Mouse (Mus musculus) spleen, embryonic (tissue): ENCODE data around the gene Zfp384.
"Not testable (repeated sequence)": the region's sequence is repeated elsewhere in the genome, so short reads cannot be mapped to it uniquely, and the experiment has no call there.

Experiments used
- CTCF ChIA-PET: fragments of 350-600 bp; sonication (Branson Sonifier 250); formaldehyde crosslinking; loops from one replicate; lab custom pipeline; 2022; lab: Charles Lee

The Zfp384 gene

GRCm38 (mm10) chr6:125009181-125010073 is 482 bp downstream of the Zfp384 start:
- CTCF ChIA-PET: interaction anchor here (0.5 to 0.7 kb wide), 6 partner anchors 13 to 266 kb away, joined by 3 to 5 read pairs (median 3); partner anchors contain the start of gene Pianp

- CTCF ChIA-PET: no interaction called here
Observed at GRCm38 (mm10) chr6:125017682-125018081, 8.7 kb downstream of the Zfp384 start.

- CTCF ChIA-PET: not testable (repeated sequence)
Observed at GRCm38 (mm10) chr6:125030532-125030931, 21.6 kb downstream of the Zfp384 start.

GRCm38 (mm10) chr6:125031604-125032003 is 22.7 kb downstream of the Zfp384 start:
- CTCF ChIA-PET: no interaction called here

- CTCF ChIA-PET: interaction anchor here (1.0 kb wide), 1 partner anchor 42 kb away, joined by 3 read pairs; the partner anchor contains the start of gene Pianp
Observed at GRCm38 (mm10) chr6:125038666-125039065, 29.7 kb downstream of the Zfp384 start.

- CTCF ChIA-PET: interaction anchor here (1.0 kb wide), 1 partner anchor 43 kb away, joined by 3 read pairs; the partner anchor contains the start of gene Pianp
Observed at GRCm38 (mm10) chr6:125039131-125039530, 30.2 kb downstream of the Zfp384 start.

GRCm38 (mm10) chr6:125039533-125040153 is 30.7 kb downstream of the Zfp384 start, which contains the start of gene Ing4:
Gene Ing4 (plus strand): TSS chr6:125039760.
- CTCF ChIA-PET: no interaction called here

- CTCF ChIA-PET: no interaction called here
Observed at GRCm38 (mm10) chr6:125040221-125040620, 31.3 kb downstream of the Zfp384 start.

GRCm38 (mm10) chr6:125041047-125041446 is 32.1 kb downstream of the Zfp384 start:
- CTCF ChIA-PET: no interaction called here

DNA sequence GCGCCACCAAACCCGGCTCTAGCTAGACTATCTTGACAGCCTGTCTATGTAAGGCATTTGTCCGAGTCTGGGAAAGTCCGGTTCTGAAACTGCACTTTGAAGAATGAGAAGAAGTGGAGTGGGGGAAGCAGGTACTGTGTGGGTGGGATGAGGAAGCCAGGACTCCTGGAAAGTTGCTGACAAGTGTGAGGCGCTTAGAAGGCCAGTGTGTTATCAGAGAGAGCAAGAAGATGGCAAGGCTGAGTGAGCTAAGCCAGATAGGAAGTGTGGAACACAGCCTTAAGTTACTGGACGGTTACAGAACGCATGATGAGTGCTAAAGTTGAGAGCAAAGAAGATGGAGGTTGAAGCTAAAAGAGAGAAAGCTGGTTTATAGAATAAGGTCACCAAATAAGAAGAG is 33.1 kb downstream of the Zfp384 start:
- CTCF ChIA-PET: no interaction called here

DNA sequence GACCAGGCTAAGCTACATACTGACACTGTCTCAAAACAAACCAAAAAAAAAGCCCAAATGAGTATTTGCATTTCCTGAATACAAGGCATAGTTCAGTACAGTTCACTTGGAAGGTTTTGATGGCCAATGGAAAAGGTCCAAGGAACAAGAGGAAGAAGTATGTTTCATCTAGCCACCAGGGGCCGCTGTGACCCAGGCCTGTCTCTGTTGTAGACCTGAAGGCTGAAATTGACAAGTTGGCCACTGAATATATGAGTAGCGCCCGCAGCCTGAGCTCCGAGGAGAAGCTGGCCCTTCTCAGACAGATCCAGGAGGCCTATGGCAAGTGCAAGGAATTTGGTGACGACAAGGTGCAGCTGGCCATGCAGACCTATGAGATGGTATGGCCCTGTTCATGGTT is 37.7 kb downstream of the Zfp384 start:
- CTCF ChIA-PET: interaction anchor here (0.5 to 1.8 kb wide), 4 partner anchors 37 to 199 kb away, joined by 3 to 5 read pairs (median 4); no protein-coding TSS in a partner anchor

DNA sequence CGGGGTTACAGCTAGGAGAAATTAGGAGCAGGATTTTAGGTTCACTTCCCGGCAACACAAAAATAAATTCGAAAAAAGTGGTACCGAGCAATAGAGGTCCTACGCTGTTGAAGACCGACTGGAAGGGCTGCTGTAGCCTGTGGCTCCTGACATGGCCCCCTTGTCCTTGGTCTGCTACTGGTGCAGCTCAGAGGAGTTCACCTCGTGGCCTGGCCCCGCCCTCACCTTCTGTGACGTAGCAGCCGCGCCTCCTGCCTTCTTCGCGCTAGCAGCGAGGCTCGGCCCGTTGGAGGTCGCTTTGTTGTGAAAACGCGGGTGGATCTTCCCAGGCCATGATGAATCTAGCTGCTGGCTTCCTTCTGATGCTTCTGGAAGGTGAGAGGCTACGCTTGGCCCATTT is 40.7 kb downstream of the Zfp384 start, which contains the start of gene Acrbp:
Acrbp (plus strand) TSS at position 12 of the 400 bp plus-strand sequence.
- CTCF ChIA-PET: interaction anchor here (1.2 kb wide), 1 partner anchor 35 kb away, joined by 8 read pairs; no protein-coding TSS in a partner anchor

- CTCF ChIA-PET: interaction anchor here (0.6 to 0.7 kb wide), 2 partner anchors 126 to 139 kb away, joined by 3 to 11 read pairs; no protein-coding TSS in a partner anchor
Observed at GRCm38 (mm10) chr6:125051237-125051636, 42.3 kb downstream of the Zfp384 start.

- CTCF ChIA-PET: no interaction called here
Observed at GRCm38 (mm10) chr6:125061493-125061892, 52.5 kb downstream of the Zfp384 start.

DNA sequence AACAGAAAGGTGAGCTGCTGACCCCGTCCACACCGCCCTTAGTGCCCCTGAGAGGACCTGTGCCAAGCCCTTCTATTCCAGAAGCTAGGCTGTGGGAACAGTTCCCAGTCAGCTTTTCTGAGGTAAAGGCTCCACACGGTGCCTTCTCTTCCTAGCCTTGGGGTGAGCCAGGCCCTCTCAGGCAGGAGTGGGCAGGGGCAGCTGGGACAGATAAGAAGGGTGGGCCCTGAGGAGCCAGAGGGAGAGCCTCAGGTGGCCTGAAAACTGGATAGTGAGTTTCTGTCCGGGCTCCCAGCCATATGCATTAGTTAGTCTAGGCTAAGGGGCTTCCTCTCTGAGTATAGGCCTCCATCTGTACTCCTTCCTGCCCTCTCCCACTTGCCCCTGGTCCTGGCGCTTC is 53.6 kb downstream of the Zfp384 start:
- CTCF ChIA-PET: no interaction called here

- CTCF ChIA-PET: interaction anchor here (0.7 kb wide), 1 partner anchor 455 kb away, joined by 8 read pairs; no protein-coding TSS in a partner anchor
Observed at GRCm38 (mm10) chr6:125063906-125064305, 55.0 kb downstream of the Zfp384 start.

DNA sequence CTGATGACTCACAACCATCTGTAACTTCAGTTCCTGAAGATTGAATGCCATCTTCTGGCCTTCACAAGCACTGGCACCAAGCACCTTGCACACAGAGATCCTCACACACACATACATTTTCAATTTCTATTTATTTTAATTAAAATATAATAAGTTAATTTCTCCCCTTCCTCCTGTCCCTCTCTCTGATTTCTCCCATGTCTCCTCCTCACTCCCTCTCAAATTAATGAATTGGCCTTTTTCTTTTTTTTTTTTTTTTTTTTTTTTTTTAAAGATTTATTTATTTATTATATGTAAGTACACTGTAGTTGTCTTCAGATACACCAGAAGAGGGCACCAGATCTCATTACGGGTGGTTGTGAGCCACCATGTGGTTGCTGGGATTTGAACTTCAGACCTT is 56.3 kb downstream of the Zfp384 start:
- CTCF ChIA-PET: interaction anchor here (0.6 kb wide), 1 partner anchor 11 kb away, joined by 5 read pairs; no protein-coding TSS in a partner anchor

- CTCF ChIA-PET: no interaction called here
Observed at GRCm38 (mm10) chr6:125067571-125067995, 58.6 kb downstream of the Zfp384 start, which contains the start of gene Lpar5. Gene Lpar5 (plus strand): TSS chr6:125067920.

DNA sequence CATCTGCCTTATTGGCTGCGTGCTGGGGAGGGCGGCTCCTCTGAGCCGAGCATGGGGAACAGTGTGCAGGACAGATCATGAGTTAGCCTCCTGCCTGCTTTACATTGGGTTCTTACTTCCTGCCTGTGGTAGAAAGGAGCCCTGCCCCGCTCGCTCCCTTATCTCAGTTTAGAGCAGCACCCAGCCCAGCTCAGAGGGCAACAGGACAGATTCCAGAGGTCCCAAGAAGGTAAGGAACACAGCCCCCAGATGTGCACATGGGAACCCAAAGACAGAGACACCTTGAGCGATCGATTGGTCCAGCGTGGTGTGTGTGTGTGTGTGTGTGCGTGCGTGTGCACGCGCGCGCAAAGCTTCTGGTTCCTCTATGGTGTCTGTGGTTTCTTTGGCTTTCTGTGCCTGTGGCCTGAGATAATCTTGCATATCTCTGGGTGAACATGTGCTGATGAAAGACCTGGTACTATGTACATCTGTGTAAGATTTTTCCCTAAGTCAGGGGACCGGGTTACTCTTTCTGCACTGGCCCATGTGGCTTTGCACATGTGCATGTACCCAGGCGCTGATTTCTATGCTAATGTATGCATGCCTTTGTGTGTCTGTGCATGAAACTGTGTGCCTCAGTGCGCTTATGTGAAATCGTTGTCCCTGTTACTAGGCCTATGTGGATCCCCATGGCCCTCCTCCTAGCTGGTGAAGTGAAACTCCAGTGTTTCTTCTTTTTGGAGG is 62.4 kb downstream of the Zfp384 start:
- CTCF ChIA-PET: interaction anchor here (0.5 to 0.6 kb wide), 2 partner anchors 22 to 183 kb away, joined by 3 to 6 read pairs; partner anchors contain the start of gene Cd4

GRCm38 (mm10) chr6:125071896-125072279 is 62.9 kb downstream of the Zfp384 start:
- CTCF ChIA-PET: interaction anchor here (0.5 kb wide), 1 partner anchor 21 kb away, joined by 6 read pairs; no protein-coding TSS in a partner anchor

- CTCF ChIA-PET: interaction anchor here (0.5 to 0.7 kb wide), 3 partner anchors 212 to 668 kb away, joined by 4 read pairs; no protein-coding TSS in a partner anchor
Observed at GRCm38 (mm10) chr6:125073825-125074224, 64.9 kb downstream of the Zfp384 start.
